Mouse (Mus musculus): ENCODE measurements around the gene Otop2.

Otop2 gene

GRCm38 (mm10) chr11:115298160-115298559 lies 8.8 kb upstream of the Otop2 start:
- DNase-seq (ENCODE audit: low spot score), result no peak

- DNase-seq (ENCODE audit: low spot score), result no peak
Observed at GRCm38 (mm10) chr11:115300745-115301144, 6.2 kb upstream of the Otop2 start.

GRCm38 (mm10) chr11:115301351-115301750 lies 5.6 kb upstream of the Otop2 start:
- DNase-seq (ENCODE audit: low spot score), result no peak

- no peak for DNase-seq (ENCODE audit: low spot score)
Observed at GRCm38 (mm10) chr11:115303167-115303566, 3.8 kb upstream of the Otop2 start.

GRCm38 (mm10) chr11:115308781-115309180 lies 1.8 kb downstream of the Otop2 start:
- no peak for DNase-seq (ENCODE audit: low spot score)

- DNase-seq (ENCODE audit: low spot score), result no peak
Observed at GRCm38 (mm10) chr11:115314249-115314648, 7.3 kb downstream of the Otop2 start.

GRCm38 (mm10) chr11:115317204-115317603 lies 10.2 kb downstream of the Otop2 start:
- DNase-seq (ENCODE audit: low spot score), result no peak

- no peak for DNase-seq (ENCODE audit: low spot score)
Observed at GRCm38 (mm10) chr11:115318245-115319027, 11.5 kb downstream of the Otop2 start.

- no peak for DNase-seq (ENCODE audit: low spot score)
Observed at GRCm38 (mm10) chr11:115319704-115320383, 12.9 kb downstream of the Otop2 start.

- DNase-seq (ENCODE audit: low spot score), result no peak
Observed at GRCm38 (mm10) chr11:115321906-115322693, 15.1 kb downstream of the Otop2 start, which contains the start of gene Ush1g. Gene Ush1g, minus strand, starts transcription at chr11:115322041.

- DNase-seq (ENCODE audit: low spot score), result no peak
Observed at GRCm38 (mm10) chr11:115323354-115323753, 16.4 kb downstream of the Otop2 start.

GRCm38 (mm10) chr11:115326730-115327129 lies 19.8 kb downstream of the Otop2 start:
- DNase-seq (ENCODE audit: low spot score), result no peak

- DNase-seq (ENCODE audit: low spot score), result no peak
Observed at GRCm38 (mm10) chr11:115329339-115329738, 22.4 kb downstream of the Otop2 start.

GRCm38 (mm10) chr11:115334531-115334930 lies 27.6 kb downstream of the Otop2 start, which contains the start of gene Otop3:
Gene Otop3, plus strand, starts transcription at chr11:115334731.
- DNase-seq (ENCODE audit: low spot score), result no peak

- no peak for DNase-seq (ENCODE audit: low spot score)
Observed at GRCm38 (mm10) chr11:115335223-115335622, 28.3 kb downstream of the Otop2 start.

GRCm38 (mm10) chr11:115336115-115336514 lies 29.2 kb downstream of the Otop2 start:
- DNase-seq (ENCODE audit: low spot score), result no peak

- no peak for DNase-seq (ENCODE audit: low spot score)
Observed at GRCm38 (mm10) chr11:115337350-115337749, 30.4 kb downstream of the Otop2 start.

GRCm38 (mm10) chr11:115337826-115338225 lies 30.9 kb downstream of the Otop2 start:
- no peak for DNase-seq (ENCODE audit: low spot score)

- no peak for DNase-seq (ENCODE audit: low spot score)
Observed at GRCm38 (mm10) chr11:115341246-115341645, 34.3 kb downstream of the Otop2 start.

GRCm38 (mm10) chr11:115341866-115342265 lies 34.9 kb downstream of the Otop2 start:
- DNase-seq (ENCODE audit: low spot score), result no peak

- no peak for DNase-seq (ENCODE audit: low spot score)
Observed at GRCm38 (mm10) chr11:115344967-115345366, 38.0 kb downstream of the Otop2 start.

GRCm38 (mm10) chr11:115345515-115345914 lies 38.6 kb downstream of the Otop2 start:
- no peak for DNase-seq (ENCODE audit: low spot score)
